Mouse (Mus musculus) hindbrain, postnatal 0 days (tissue): ENCODE data around the gene Glcci1. TPM values are rescaled to one million over a fixed set of nuclear protein-coding genes. Genes with fewer than 3 reads are reported as not detected.

Experiments
- ATAC-seq: fragments of 200-750 bp; cut with Nextera tagmentation; 2 replicates; pipeline ENCODE4 v1.8.0; 2017; ENCODE audit warnings: mild to moderate bottlenecking, moderate TSS enrichment, moderate library complexity
- DNase-seq: peaks from one replicate; pipeline ENCODE4 v3.0.0-alpha.2; 2015; ENCODE audit warnings: low spot score
- H3K27ac ChIP-seq: fragments of 300-500 bp; sonication (generic); 2 replicates; pipeline ENCODE4 v1.5.1; 2014; ENCODE audit warnings: mild to moderate bottlenecking
- H3K27me3 ChIP-seq: fragments of 300-500 bp; sonication (generic); 2 replicates; pipeline ENCODE4 v1.6.1; 2014; ENCODE audit warnings: low read length, mixed read lengths; ENCODE audit not compliant: insufficient read depth
- H3K36me3 ChIP-seq: fragments of 300-500 bp; sonication (generic); 2 replicates; pipeline ENCODE4 v1.6.1; 2014; ENCODE audit warnings: low read length, mixed read lengths; ENCODE audit not compliant: insufficient read depth
- H3K4me1 ChIP-seq: fragments of 300-500 bp; sonication (generic); 2 replicates; pipeline ENCODE4 v1.6.1; 2014; ENCODE audit warnings: antibody characterized with exemption, low read length, mixed read lengths; ENCODE audit not compliant: insufficient read depth
- H3K4me2 ChIP-seq: fragments of 300-500 bp; sonication (generic); 2 replicates; pipeline ENCODE4 v1.6.1; 2014; ENCODE audit warnings: low read depth, mild to moderate bottlenecking, low read length, moderate library complexity, mixed read lengths
- H3K4me3 ChIP-seq: fragments of 300-500 bp; sonication (generic); 2 replicates; pipeline ENCODE4 v1.5.1; 2014; ENCODE audit warnings: low read length
- H3K9ac ChIP-seq: fragments of 300-500 bp; sonication (generic); replicated peaks from 2 replicates; pipeline ENCODE4 v1.6.1; 2014; ENCODE audit warnings: mild to moderate bottlenecking, low read length, moderate library complexity, mixed read lengths
- H3K9me3 ChIP-seq: fragments of 300-500 bp; sonication (generic); 2 replicates; pipeline ENCODE4 v1.6.1; 2016; ENCODE audit warnings: low read length, mixed read lengths
- CTCF ChIP-seq: IDR thresholded peaks from 2 replicates; pipeline ENCODE4 v1.5.1; 2016; ENCODE audit warnings: antibody characterized with exemption, control low read depth, low read depth
- WGBS: fragments of 180-500 bp; shearing (Covaris S2); extraction: QIAGEN DNeasy Blood & Tissue Kit; methylation state at CpG from one replicate; pipeline ENCODE4 v1.1.7; 2014; 5-methylcytosine and 5-hydroxymethylcytosine counted together
- polyA plus RNA-seq: library from polyadenylated mRNA; unstranded; fragments of >200 nt; fragmentation: Nextera tagmentation; extraction: Ambion mirVana; gene quantifications from 2 replicates; pipeline ENCODE4 v1.2.1, GENCODE M21; 2015
- total RNA-seq: library from RNA; depleted of rRNA; stranded (reverse); fragments of >200 nt; gene quantifications from 2 replicates; pipeline ENCODE4 v1.2.3, GENCODE M21; 2014

Gene Glcci1
- total and polyA plus RNA-seq, 2 experiments from 2014 or later = 5.8 to 23.1 TPM

- no peak for ATAC-seq
- WGBS = 84% methylated on average over 5 of the region's 5 CpGs
- H3K27me3 ChIP-seq = no peaks in the 10 kb centered on the region
Measured at GRCm38 (mm10) chr6:8472915-8473314, 36.5 kb upstream of the Glcci1 start.

GRCm38 (mm10) chr6:8473498-8473897 lies 35.9 kb upstream of the Glcci1 start:
- Histone ChIP-seq H3K9ac (no peak overlapping the region), H3K9me3 (no peaks in the 10 kb centered on the region), H3K4me2 (no peak overlapping the region), H3K27me3 (no peaks in the 10 kb centered on the region), H3K36me3 (no peaks in the 10 kb centered on the region), H3K4me1 (no peaks in the 10 kb centered on the region), H3K27ac (no peak overlapping the region), H3K4me3 (no peak overlapping the region)
- TF ChIP-seq CTCF = no peak
- WGBS = 45% methylated on average over 5 of the region's 5 CpGs
- no peak for DNase-seq
- ATAC-seq = no peak

More at GRCm38 (mm10) chr6:8472915-8473314, 36.5 kb upstream of the Glcci1 start:
- H3K9ac ChIP-seq = no peak overlapping the region
- no peak overlapping the region for H3K4me3 ChIP-seq
- H3K27ac ChIP-seq = no peak overlapping the region
- no peak for DNase-seq
- H3K36me3 ChIP-seq = no peaks in the 10 kb centered on the region
- no peak overlapping the region for H3K4me2 ChIP-seq
- H3K4me1 ChIP-seq = no peaks in the 10 kb centered on the region
- no peak for TF ChIP-seq CTCF
- no peaks in the 10 kb centered on the region for H3K9me3 ChIP-seq

DNA sequence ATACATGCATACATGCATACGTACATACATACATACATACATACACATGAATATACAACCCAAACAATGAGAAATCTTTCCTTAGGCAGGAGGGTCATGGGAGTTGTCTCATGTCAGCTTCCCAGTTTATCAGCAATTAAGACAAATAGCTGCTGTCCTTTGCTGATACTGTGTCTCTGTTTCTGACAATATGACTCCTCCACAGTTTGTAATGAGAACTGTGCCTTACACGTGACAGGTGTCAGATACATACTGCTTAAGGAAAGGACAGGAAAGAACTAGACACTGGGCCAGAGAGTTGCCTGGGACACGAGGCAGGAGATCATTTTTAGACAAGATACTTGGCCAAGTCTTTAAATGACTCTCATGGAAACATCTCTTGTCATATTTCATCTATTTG lies 35.1 kb upstream of the Glcci1 start:
- no peak overlapping the region for H3K4me3 ChIP-seq
- no peaks in the 10 kb centered on the region for H3K4me1 ChIP-seq
- H3K36me3 ChIP-seq = no peaks in the 10 kb centered on the region
- no peak overlapping the region for H3K4me2 ChIP-seq
- ATAC-seq (no peak), DNase-seq (no peak)
- H3K9ac ChIP-seq = no peak overlapping the region
- H3K27ac ChIP-seq = no peak overlapping the region
- TF ChIP-seq CTCF = no peak
- no peaks in the 10 kb centered on the region for H3K27me3 ChIP-seq
- H3K9me3 ChIP-seq = no peaks in the 10 kb centered on the region
- 81% methylated on average over 3 of the region's 3 CpGs for WGBS

- ATAC-seq = no peak
- WGBS = 91% methylated on average over 4 of the region's 4 CpGs
- no peak for TF ChIP-seq CTCF
Measured at GRCm38 (mm10) chr6:8474820-8475219, 34.6 kb upstream of the Glcci1 start.

DNA sequence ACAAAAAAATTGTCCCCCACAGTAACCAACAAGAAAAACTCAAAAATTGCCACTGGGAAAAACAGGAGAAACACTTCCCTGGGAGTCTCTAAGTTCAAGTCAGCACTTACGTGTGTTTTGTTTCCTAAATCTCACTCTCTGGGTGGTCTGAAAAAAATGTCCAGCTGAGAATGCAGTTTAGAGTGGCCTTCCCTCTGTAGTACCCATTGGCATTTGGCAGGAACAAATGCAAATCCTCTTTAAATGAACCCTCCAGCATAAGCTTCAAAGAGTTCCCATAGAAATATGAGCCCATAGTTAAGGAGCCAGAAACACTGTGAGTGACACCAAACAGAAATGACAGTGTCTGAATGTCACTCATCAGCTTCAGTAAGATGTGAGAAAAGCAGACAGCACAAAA lies 30.2 kb upstream of the Glcci1 start:
- H3K4me2 ChIP-seq = no peak overlapping the region
- no peaks in the 10 kb centered on the region for H3K27me3 ChIP-seq
- no peak overlapping the region for H3K4me3 ChIP-seq
- no peak overlapping the region for H3K27ac ChIP-seq
- no peaks in the 10 kb centered on the region for H3K9me3 ChIP-seq
- DNase-seq = no peak
- H3K9ac ChIP-seq = no peak overlapping the region
- no peak for ATAC-seq
- 44% methylated on average over 1 of the region's 1 CpGs for WGBS
- no peak for TF ChIP-seq CTCF
- H3K36me3 ChIP-seq = no peaks in the 10 kb centered on the region
- no peaks in the 10 kb centered on the region for H3K4me1 ChIP-seq

More at GRCm38 (mm10) chr6:8474820-8475219, 34.6 kb upstream of the Glcci1 start:
- Histone ChIP-seq H3K9me3 (no peaks in the 10 kb centered on the region), H3K36me3 (no peaks in the 10 kb centered on the region), H3K4me1 (no peaks in the 10 kb centered on the region), H3K9ac (no peak overlapping the region), H3K4me2 (no peak overlapping the region), H3K4me3 (no peak overlapping the region), H3K27ac (no peak overlapping the region), H3K27me3 (no peaks in the 10 kb centered on the region)
- DNase-seq = no peak

GRCm38 (mm10) chr6:8484437-8485275 lies 24.7 kb upstream of the Glcci1 start:
- no peak overlapping the region for H3K27ac ChIP-seq
- H3K9ac ChIP-seq = no peak overlapping the region
- no peak overlapping the region for H3K4me2 ChIP-seq
- no peaks in the 10 kb centered on the region for H3K27me3 ChIP-seq
- no peak for ATAC-seq
- DNase-seq = no peak
- no peaks in the 10 kb centered on the region for H3K4me1 ChIP-seq
- WGBS = 93% methylated on average over 17 of the region's 17 CpGs
- H3K4me3 ChIP-seq = no peak overlapping the region
- no peak for TF ChIP-seq CTCF
- no peaks in the 10 kb centered on the region for H3K36me3 ChIP-seq
- H3K9me3 ChIP-seq = no peaks in the 10 kb centered on the region
